Mouse (Mus musculus) megakaryocyte, embryonic 14.5 days (primary cell): ENCODE measurements around the gene Nos1ap.

Source experiments
- FLI1 ChIP-seq: IDR thresholded peaks from 2 replicates; pipeline ENCODE4 v1.6.1; 2012; ENCODE audit warnings: low read length, inconsistent platforms, mixed read lengths
- GATA1 ChIP-seq: IDR thresholded peaks from 3 replicates; pipeline ENCODE4 v1.6.1; 2012; ENCODE audit warnings: mixed read lengths, low read length, inconsistent platforms, borderline replicate concordance

DNA sequence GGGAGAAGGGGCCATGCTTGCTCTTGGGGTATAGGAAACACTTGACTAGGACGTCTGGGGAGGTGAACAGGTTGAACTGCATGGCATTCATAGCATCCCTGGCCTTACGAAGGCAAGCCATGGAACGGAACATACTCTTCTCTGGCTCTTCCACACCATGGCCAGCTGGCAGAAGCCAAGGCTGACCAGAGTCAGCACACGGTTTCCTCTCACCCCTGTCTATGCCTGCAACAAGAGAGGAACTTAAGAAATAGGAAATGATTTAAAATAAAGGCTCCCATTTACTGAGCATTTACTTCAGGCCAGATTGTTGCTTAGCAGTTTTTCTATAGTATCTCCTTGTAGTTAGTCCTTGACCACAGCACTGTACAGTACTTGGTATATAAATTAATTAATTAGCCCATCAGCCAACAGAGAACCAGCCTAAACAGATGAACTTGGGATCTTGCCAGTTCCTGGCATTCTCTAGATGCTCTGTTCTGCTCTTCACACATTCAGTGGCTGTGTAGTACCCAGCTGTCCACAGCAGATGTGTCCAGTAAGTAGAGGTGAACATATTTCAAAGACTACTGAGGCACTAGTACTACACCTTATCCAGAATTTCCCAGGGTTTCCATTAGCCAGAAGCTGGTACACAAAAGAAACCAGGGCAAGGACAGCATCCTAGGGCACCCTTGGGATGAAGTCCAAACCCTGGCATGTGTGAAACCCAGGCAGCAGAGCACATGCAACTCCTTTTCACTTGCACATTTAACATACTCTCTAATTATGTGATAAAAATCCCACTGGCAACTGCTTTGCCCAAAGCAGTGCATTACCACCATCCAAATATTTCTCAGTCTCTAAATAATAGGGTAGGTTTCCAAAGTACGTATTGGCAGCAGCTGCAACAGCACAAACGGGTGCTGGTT is 123.3 kb downstream of the Nos1ap start:
- TF ChIP-seq GATA1: no peak
- TF ChIP-seq FLI1: no peak
